Mouse (Mus musculus): ENCODE results near the gene Gabrg3. TPM values are rescaled to one million over a fixed set of nuclear protein-coding genes. Genes with fewer than 3 reads are reported as not detected.

Gene Gabrg3
- total and polyA plus RNA-seq, 2 experiments: not detected

GRCm38 (mm10) chr7:56938020-56938419 is 449.0 kb downstream of the Gabrg3 start:
- TF ChIP-seq CTCF (IDR thresholded peaks at IDR 0.05; ENCODE audit: low read depth, low read length): no peak
- TF ChIP-seq POLR2A (IDR thresholded peaks at IDR 0.05; ENCODE audit: extremely low read depth, insufficient read depth, low read length): no peak

GRCm38 (mm10) chr7:56919499-56919898 is 467.5 kb downstream of the Gabrg3 start:
- no peak overlapping the region for H3K4me3 ChIP-seq (ENCODE audit: insufficient read depth, low read depth, low read length)
- H3K27me3 ChIP-seq (ENCODE audit: control insufficient read depth, insufficient read depth, low read length): no peaks in the 10 kb centered on the region
- no peak overlapping the region for H3K9ac ChIP-seq (ENCODE audit: low read depth, low read length)
- 88% methylated on average over 1 of the region's 1 CpGs for WGBS
- H3K79me2 ChIP-seq (ENCODE audit: control insufficient read depth, insufficient read depth, low read length): no peaks in the 10 kb centered on the region
- no peak for DNase-seq (ENCODE audit: extremely low read depth, low read depth, low spot score)
- no peak for TF ChIP-seq CTCF (IDR thresholded peaks at IDR 0.05; ENCODE audit: low read depth, low read length)
- TF ChIP-seq POLR2A (IDR thresholded peaks at IDR 0.05; ENCODE audit: extremely low read depth, insufficient read depth, low read length): no peak
- no peak overlapping the region for H3K27ac ChIP-seq (replicated peaks; ENCODE audit: insufficient read depth, low read depth, low read length)
- no peaks in the 10 kb centered on the region for H3K4me1 ChIP-seq (ENCODE audit: control insufficient read depth, insufficient read depth, low read length)
- H3K36me3 ChIP-seq (ENCODE audit: control insufficient read depth, insufficient read depth, low read length): no peaks in the 10 kb centered on the region

More at GRCm38 (mm10) chr7:56938020-56938419, 449.0 kb downstream of the Gabrg3 start:
- no peaks in the 10 kb centered on the region for H3K36me3 ChIP-seq (ENCODE audit: control insufficient read depth, insufficient read depth, low read length)
- H3K9ac ChIP-seq (ENCODE audit: low read depth, low read length): no peak overlapping the region
- no peaks in the 10 kb centered on the region for H3K4me1 ChIP-seq (ENCODE audit: control insufficient read depth, insufficient read depth, low read length)
- H3K79me2 ChIP-seq (ENCODE audit: control insufficient read depth, insufficient read depth, low read length): no peaks in the 10 kb centered on the region
- 76% methylated on average over 5 of the region's 5 CpGs for WGBS
- no peaks in the 10 kb centered on the region for H3K27me3 ChIP-seq (ENCODE audit: control insufficient read depth, insufficient read depth, low read length)
- H3K27ac ChIP-seq (replicated peaks; ENCODE audit: insufficient read depth, low read depth, low read length): no peak overlapping the region
- H3K4me3 ChIP-seq (ENCODE audit: insufficient read depth, low read depth, low read length): no peak overlapping the region
- no peak for DNase-seq (ENCODE audit: extremely low read depth, low read depth, low spot score)

DNA sequence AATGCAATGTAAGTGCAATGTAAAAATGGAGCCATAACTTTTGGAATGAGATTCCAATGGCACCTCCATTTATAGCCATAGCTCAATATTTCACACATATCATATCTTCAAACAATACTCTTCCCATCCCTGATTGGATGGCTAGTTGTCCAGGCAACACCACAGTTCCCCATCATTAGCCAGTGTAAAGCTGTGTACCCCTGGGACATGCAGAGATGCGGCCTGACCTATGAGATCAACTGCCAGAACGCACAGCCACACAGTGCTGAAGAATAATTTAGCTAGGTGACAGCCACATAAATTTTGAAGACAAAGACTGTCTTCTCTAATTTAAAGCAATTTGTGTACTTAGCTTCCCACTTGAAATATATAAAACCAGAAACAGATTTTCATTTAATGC is 472.1 kb downstream of the Gabrg3 start:
- no peak for DNase-seq (ENCODE audit: extremely low read depth, low read depth, low spot score)
- no peaks in the 10 kb centered on the region for H3K4me1 ChIP-seq (ENCODE audit: control insufficient read depth, insufficient read depth, low read length)
- H3K27me3 ChIP-seq (ENCODE audit: control insufficient read depth, insufficient read depth, low read length): no peaks in the 10 kb centered on the region
- H3K79me2 ChIP-seq (ENCODE audit: control insufficient read depth, insufficient read depth, low read length): no peaks in the 10 kb centered on the region
- no peak overlapping the region for H3K4me3 ChIP-seq (ENCODE audit: insufficient read depth, low read depth, low read length)
- no peak for TF ChIP-seq POLR2A (IDR thresholded peaks at IDR 0.05; ENCODE audit: extremely low read depth, insufficient read depth, low read length)
- no peak for TF ChIP-seq CTCF (IDR thresholded peaks at IDR 0.05; ENCODE audit: low read depth, low read length)
- H3K36me3 ChIP-seq (ENCODE audit: control insufficient read depth, insufficient read depth, low read length): no peaks in the 10 kb centered on the region
- H3K9ac ChIP-seq (ENCODE audit: low read depth, low read length): no peak overlapping the region
- 85% methylated on average over 2 of the region's 2 CpGs for WGBS
- H3K27ac ChIP-seq (replicated peaks; ENCODE audit: insufficient read depth, low read depth, low read length): no peak overlapping the region

DNA sequence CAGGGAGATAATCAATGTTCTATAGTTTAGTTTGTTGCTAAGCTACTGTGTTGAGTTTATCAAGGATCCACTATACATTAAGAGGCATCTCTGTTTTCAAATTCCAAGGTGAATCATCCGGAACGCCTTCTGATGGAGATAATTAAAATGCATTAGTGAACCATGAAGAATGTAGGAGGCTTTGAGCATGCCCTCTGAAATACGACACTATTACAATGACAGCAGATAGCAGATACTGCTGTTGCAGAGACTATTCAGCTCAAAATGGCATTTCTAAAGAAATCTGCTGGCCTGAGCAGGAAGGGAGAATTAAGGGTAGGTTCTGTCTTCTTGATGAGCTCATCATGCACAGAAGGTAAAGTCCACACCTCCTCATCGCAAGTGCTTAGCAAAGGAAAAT is 487.2 kb downstream of the Gabrg3 start:
- Histone ChIP-seq H3K27me3 (ENCODE audit: control insufficient read depth, insufficient read depth, low read length) (no peaks in the 10 kb centered on the region), H3K4me1 (ENCODE audit: control insufficient read depth, insufficient read depth, low read length) (no peaks in the 10 kb centered on the region), H3K27ac (replicated peaks; ENCODE audit: insufficient read depth, low read depth, low read length) (no peak overlapping the region), H3K79me2 (ENCODE audit: control insufficient read depth, insufficient read depth, low read length) (no peaks in the 10 kb centered on the region), H3K36me3 (ENCODE audit: control insufficient read depth, insufficient read depth, low read length) (no peaks in the 10 kb centered on the region), H3K9ac (ENCODE audit: low read depth, low read length) (no peak overlapping the region), H3K4me3 (ENCODE audit: insufficient read depth, low read depth, low read length) (no peak overlapping the region)
- DNase-seq (ENCODE audit: extremely low read depth, low read depth, low spot score): no peak
- WGBS: 65% methylated on average over 4 of the region's 4 CpGs
- TF ChIP-seq CTCF (IDR thresholded peaks at IDR 0.05; ENCODE audit: low read depth, low read length): no peak
- TF ChIP-seq POLR2A (IDR thresholded peaks at IDR 0.05; ENCODE audit: extremely low read depth, insufficient read depth, low read length): no peak

DNA sequence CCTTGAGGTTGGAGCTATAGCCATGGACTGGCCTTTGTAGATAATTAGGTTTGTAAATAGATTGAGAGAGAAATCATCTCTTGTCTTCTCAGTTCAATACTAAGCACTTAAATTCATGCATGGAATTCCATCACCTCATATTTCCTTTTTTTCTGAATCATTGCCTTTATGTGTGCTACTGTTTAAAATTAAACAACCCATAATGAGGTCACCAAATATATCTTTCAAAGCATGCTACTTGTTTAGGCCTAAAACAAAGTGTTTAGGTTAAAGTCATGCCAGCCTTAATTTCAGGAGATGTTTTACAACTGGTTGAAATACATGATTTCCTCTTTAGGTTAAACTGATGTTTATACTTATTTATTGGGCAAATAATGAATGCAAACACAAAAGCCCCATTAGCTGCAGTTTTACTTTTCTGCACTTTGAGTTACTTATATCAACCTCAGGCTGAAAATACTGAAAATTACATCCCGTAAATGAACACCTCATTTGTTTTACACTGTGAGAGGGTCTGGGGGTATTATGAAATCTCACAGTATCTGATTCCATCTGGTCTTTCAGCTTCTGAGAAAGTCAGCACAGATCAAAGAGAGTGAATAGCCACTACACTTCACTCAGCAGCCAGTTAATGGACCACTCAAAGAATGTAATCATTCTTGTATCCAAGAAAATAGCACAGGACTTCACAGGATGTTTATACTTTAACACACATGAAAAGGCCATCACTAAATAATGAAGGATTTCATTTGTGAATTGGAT is 519.5 kb downstream of the Gabrg3 start:
- TF ChIP-seq CTCF (IDR thresholded peaks at IDR 0.05; ENCODE audit: low read depth, low read length) (no peak), POLR2A (IDR thresholded peaks at IDR 0.05; ENCODE audit: extremely low read depth, insufficient read depth, low read length) (no peak)
- DNase-seq (ENCODE audit: extremely low read depth, low read depth, low spot score): no peak
- Histone ChIP-seq H3K4me1 (ENCODE audit: control insufficient read depth, insufficient read depth, low read length) (no peaks in the 10 kb centered on the region), H3K27ac (replicated peaks; ENCODE audit: insufficient read depth, low read depth, low read length) (no peak overlapping the region), H3K36me3 (ENCODE audit: control insufficient read depth, insufficient read depth, low read length) (no peaks in the 10 kb centered on the region), H3K27me3 (ENCODE audit: control insufficient read depth, insufficient read depth, low read length) (no peaks in the 10 kb centered on the region), H3K79me2 (ENCODE audit: control insufficient read depth, insufficient read depth, low read length) (no peaks in the 10 kb centered on the region), H3K4me3 (ENCODE audit: insufficient read depth, low read depth, low read length) (no peak overlapping the region), H3K9ac (ENCODE audit: low read depth, low read length) (no peak overlapping the region)
- 89% methylated on average over 1 of the region's 1 CpGs for WGBS

DNA sequence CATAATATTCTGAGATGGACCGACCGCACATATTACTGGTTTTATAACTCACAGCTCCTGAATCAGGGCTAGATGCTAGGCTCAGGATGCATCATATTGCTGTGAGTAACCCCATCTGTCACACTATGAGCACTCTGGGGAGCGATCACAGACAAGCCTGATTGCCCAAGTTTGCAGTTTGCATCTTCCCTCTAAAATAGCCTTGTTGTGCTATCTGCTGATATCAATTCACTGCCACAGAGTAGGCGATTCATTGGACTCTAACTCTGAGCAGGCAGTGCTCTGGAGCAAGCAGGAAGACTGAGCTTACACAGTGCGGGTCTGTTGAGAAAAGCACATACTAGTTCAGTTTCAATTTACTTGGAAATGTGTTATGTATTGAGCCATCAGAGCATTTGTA is 543.4 kb downstream of the Gabrg3 start:
- H3K4me1 ChIP-seq (ENCODE audit: control insufficient read depth, insufficient read depth, low read length): no peaks in the 10 kb centered on the region
- H3K4me3 ChIP-seq (ENCODE audit: insufficient read depth, low read depth, low read length): no peak overlapping the region
- H3K9ac ChIP-seq (ENCODE audit: low read depth, low read length): no peak overlapping the region
- 84% methylated on average over 5 of the region's 5 CpGs for WGBS
- H3K36me3 ChIP-seq (ENCODE audit: control insufficient read depth, insufficient read depth, low read length): no peaks in the 10 kb centered on the region
- H3K27ac ChIP-seq (replicated peaks; ENCODE audit: insufficient read depth, low read depth, low read length): no peak overlapping the region
- no peaks in the 10 kb centered on the region for H3K27me3 ChIP-seq (ENCODE audit: control insufficient read depth, insufficient read depth, low read length)
- TF ChIP-seq CTCF (IDR thresholded peaks at IDR 0.05; ENCODE audit: low read depth, low read length): no peak
- TF ChIP-seq POLR2A (IDR thresholded peaks at IDR 0.05; ENCODE audit: extremely low read depth, insufficient read depth, low read length): no peak
- DNase-seq (ENCODE audit: extremely low read depth, low read depth, low spot score): no peak
- no peaks in the 10 kb centered on the region for H3K79me2 ChIP-seq (ENCODE audit: control insufficient read depth, insufficient read depth, low read length)

Data from liver, adult 2 months (tissue).